Mouse (Mus musculus) stomach, embryonic 16.5 days (tissue): ENCODE results near the gene Mrpl54. TPM values are rescaled to one million over a fixed set of nuclear protein-coding genes. Genes with fewer than 3 reads are reported as not detected.

Experiments
- ATAC-seq: fragments of 200-750 bp; cut with Nextera tagmentation; 2 replicates; pipeline ENCODE4 v1.8.0; 2017; ENCODE audit warnings: moderate number of reproducible peaks, moderate TSS enrichment; ENCODE audit not compliant: insufficient read depth, low FRiP score
- H3K27ac ChIP-seq: fragments of 300-500 bp; sonication (generic); 2 replicates; pipeline ENCODE4 v1.5.1; 2014; ENCODE audit warnings: low read length
- H3K27me3 ChIP-seq: fragments of 300-500 bp; sonication (generic); 2 replicates; pipeline ENCODE4 v1.6.1; 2014; ENCODE audit warnings: low read length, control low read depth, mixed read lengths; ENCODE audit not compliant: control insufficient read depth, insufficient read depth
- H3K36me3 ChIP-seq: fragments of 300-500 bp; sonication (generic); 2 replicates; pipeline ENCODE4 v1.6.1; 2014; ENCODE audit warnings: low read length; ENCODE audit not compliant: control insufficient read depth, insufficient read depth
- H3K4me1 ChIP-seq: fragments of 300-500 bp; sonication (generic); 2 replicates; pipeline ENCODE4 v1.6.1; 2014; ENCODE audit warnings: low read length, control low read depth, mixed read lengths; ENCODE audit not compliant: control insufficient read depth, insufficient read depth
- H3K4me2 ChIP-seq: fragments of 300-500 bp; sonication (generic); 2 replicates; pipeline ENCODE4 v1.6.1; 2014; ENCODE audit warnings: low read depth, low read length, mixed read lengths
- H3K4me3 ChIP-seq: fragments of 300-500 bp; sonication (generic); replicated peaks from 2 replicates; pipeline ENCODE4 v1.5.1; 2014; ENCODE audit warnings: mild to moderate bottlenecking, low read length
- H3K9ac ChIP-seq: fragments of 300-500 bp; sonication (generic); 2 replicates; pipeline ENCODE4 v1.6.1; 2014; ENCODE audit warnings: low read length
- H3K9me3 ChIP-seq: fragments of 300-500 bp; sonication (generic); replicated peaks from 2 replicates; pipeline ENCODE4 v1.6.1; 2016; ENCODE audit warnings: low read length, control low read depth; ENCODE audit not compliant: control insufficient read depth
- WGBS: fragments of 180-500 bp; shearing (Covaris S2); extraction: QIAGEN DNeasy Blood & Tissue Kit; methylation state at CpG from one replicate; pipeline ENCODE4 v1.1.7; 2014; 5-methylcytosine and 5-hydroxymethylcytosine counted together
- polyA plus RNA-seq: library from polyadenylated mRNA; unstranded; fragments of >200 nt; fragmentation: Nextera tagmentation; extraction: Ambion mirVana; gene quantifications from 2 replicates; pipeline ENCODE4 v1.2.1, GENCODE M21; 2015

The Mrpl54 gene
- polyA plus RNA-seq, 1 experiment from 2014 or later = 220 TPM

- Histone ChIP-seq H3K9me3 (no peaks in the 10 kb centered on the region), H3K36me3 (no peaks in the 10 kb centered on the region), H3K27me3 (no peaks in the 10 kb centered on the region), H3K4me3 (peak overlapping the region; percentile 47), H3K4me2 (peak overlapping the region; percentile 45), H3K9ac (peak overlapping the region; percentile 66), H3K27ac (peak overlapping the region; percentile 94), H3K4me1 (peaks cover 40% of the 10 kb centered on the region)
- ATAC-seq = peak; percentile 15; the same call in 1 of the 2 replicates
- 15% methylated on average over 24 of the region's 24 CpGs for WGBS
These were observed 24.1 kb upstream of the Mrpl54 start for GRCm38 (mm10) chr10:81290698-81291460.

- peak overlapping the region; percentile 47 for H3K4me3 ChIP-seq
- peak overlapping the region; percentile 45 for H3K4me2 ChIP-seq
- H3K27me3 ChIP-seq = peaks cover 7% of the 10 kb centered on the region
- peak overlapping the region; percentile 66 for H3K9ac ChIP-seq
- no peaks in the 10 kb centered on the region for H3K36me3 ChIP-seq
- ATAC-seq = no peak
- H3K27ac ChIP-seq = peak overlapping the region; percentile 94
- H3K9me3 ChIP-seq = no peaks in the 10 kb centered on the region
- peaks cover 40% of the 10 kb centered on the region for H3K4me1 ChIP-seq
- WGBS = 41% methylated on average over 14 of the region's 14 CpGs
These were observed 23.1 kb upstream of the Mrpl54 start for GRCm38 (mm10) chr10:81289811-81290210.

- peak overlapping the region; percentile 66 for H3K9ac ChIP-seq
- peaks cover 12% of the 10 kb centered on the region for H3K27me3 ChIP-seq
- H3K27ac ChIP-seq = peak overlapping the region; percentile 94
- no peaks in the 10 kb centered on the region for H3K9me3 ChIP-seq
- ATAC-seq = no peak
- peak overlapping the region; percentile 47 for H3K4me3 ChIP-seq
- WGBS = under 1% methylated on average over 7 of the region's 7 CpGs
- no peaks in the 10 kb centered on the region for H3K36me3 ChIP-seq
- peaks cover 39% of the 10 kb centered on the region for H3K4me1 ChIP-seq
- H3K4me2 ChIP-seq = peak overlapping the region; percentile 45
These were observed 22.5 kb upstream of the Mrpl54 start for GRCm38 (mm10) chr10:81289278-81289677.

GRCm38 (mm10) chr10:81288601-81289000 lies 21.9 kb upstream of the Mrpl54 start:
- H3K27ac ChIP-seq = no peak overlapping the region
- no peak for ATAC-seq
- H3K27me3 ChIP-seq = peaks cover 14% of the 10 kb centered on the region
- H3K4me1 ChIP-seq = peaks cover 36% of the 10 kb centered on the region
- no peak overlapping the region for H3K4me3 ChIP-seq
- no peak overlapping the region for H3K9ac ChIP-seq
- H3K4me2 ChIP-seq = peak overlapping the region; percentile 25; the same call in 1 of the 2 replicates
- H3K9me3 ChIP-seq = no peaks in the 10 kb centered on the region
- H3K36me3 ChIP-seq = no peaks in the 10 kb centered on the region
- 30% methylated on average over 6 of the region's 6 CpGs for WGBS

GRCm38 (mm10) chr10:81287513-81288157 lies 20.9 kb upstream of the Mrpl54 start:
- Histone ChIP-seq H3K27me3 (peaks cover 14% of the 10 kb centered on the region), H3K4me1 (peaks cover 35% of the 10 kb centered on the region), H3K36me3 (no peaks in the 10 kb centered on the region), H3K4me2 (0 out of 2 replicates have a peak overlapping the region, but pooled peaks have one; percentile 25), H3K4me3 (no peak overlapping the region), H3K27ac (peak overlapping the region; percentile 84; the same call in 1 of the 2 replicates), H3K9me3 (no peaks in the 10 kb centered on the region), H3K9ac (peak overlapping the region; percentile 10; the same call in 1 of the 2 replicates)
- WGBS = 58% methylated on average over 8 of the region's 8 CpGs
- ATAC-seq = no peak

- Histone ChIP-seq H3K9me3 (no peaks in the 10 kb centered on the region), H3K4me2 (peak overlapping the region; percentile 62; the same call in 1 of the 2 replicates), H3K27me3 (peaks cover 14% of the 10 kb centered on the region), H3K36me3 (no peaks in the 10 kb centered on the region), H3K4me3 (no peak overlapping the region), H3K4me1 (peaks cover 35% of the 10 kb centered on the region), H3K9ac (peak overlapping the region; percentile 67), H3K27ac (peak overlapping the region; percentile 84)
- ATAC-seq = no peak
- WGBS = 24% methylated on average over 6 of the region's 6 CpGs
These were observed 19.9 kb upstream of the Mrpl54 start for GRCm38 (mm10) chr10:81286586-81286985.

GRCm38 (mm10) chr10:81285694-81286450 lies 19.1 kb upstream of the Mrpl54 start:
- H3K27me3 ChIP-seq = peaks cover 14% of the 10 kb centered on the region
- peak overlapping the region; percentile 71 for H3K9ac ChIP-seq
- ATAC-seq = peak; percentile 60
- peak overlapping the region; percentile 62 for H3K4me2 ChIP-seq
- H3K36me3 ChIP-seq = no peaks in the 10 kb centered on the region
- peaks cover 29% of the 10 kb centered on the region for H3K4me1 ChIP-seq
- WGBS = 1% methylated on average over 54 of the region's 54 CpGs
- H3K4me3 ChIP-seq = peak overlapping the region; percentile 51
- H3K27ac ChIP-seq = peak overlapping the region; percentile 84
- H3K9me3 ChIP-seq = no peaks in the 10 kb centered on the region

- Histone ChIP-seq H3K4me3 (peak overlapping the region; percentile 51), H3K27ac (peak overlapping the region; percentile 66; the same call in 1 of the 2 replicates), H3K36me3 (no peaks in the 10 kb centered on the region), H3K27me3 (peaks cover 14% of the 10 kb centered on the region), H3K4me1 (peaks cover 25% of the 10 kb centered on the region), H3K9me3 (no peaks in the 10 kb centered on the region), H3K9ac (peak overlapping the region; percentile 71; the same call in 1 of the 2 replicates), H3K4me2 (peak overlapping the region; percentile 62)
- 9% methylated on average over 17 of the region's 17 CpGs for WGBS
- peak; percentile 46; the same call in 1 of the 2 replicates for ATAC-seq
These were observed 18.0 kb upstream of the Mrpl54 start for GRCm38 (mm10) chr10:81284719-81285118.
